Mouse (Mus musculus): ENCODE data around the gene Ctsh. TPM values are rescaled to one million over a fixed set of nuclear protein-coding genes. Genes with fewer than 3 reads are reported as not detected.

The Ctsh gene
- polyA plus RNA-seq, 1 experiment from 2014 or later: 6.0 TPM

DNA sequence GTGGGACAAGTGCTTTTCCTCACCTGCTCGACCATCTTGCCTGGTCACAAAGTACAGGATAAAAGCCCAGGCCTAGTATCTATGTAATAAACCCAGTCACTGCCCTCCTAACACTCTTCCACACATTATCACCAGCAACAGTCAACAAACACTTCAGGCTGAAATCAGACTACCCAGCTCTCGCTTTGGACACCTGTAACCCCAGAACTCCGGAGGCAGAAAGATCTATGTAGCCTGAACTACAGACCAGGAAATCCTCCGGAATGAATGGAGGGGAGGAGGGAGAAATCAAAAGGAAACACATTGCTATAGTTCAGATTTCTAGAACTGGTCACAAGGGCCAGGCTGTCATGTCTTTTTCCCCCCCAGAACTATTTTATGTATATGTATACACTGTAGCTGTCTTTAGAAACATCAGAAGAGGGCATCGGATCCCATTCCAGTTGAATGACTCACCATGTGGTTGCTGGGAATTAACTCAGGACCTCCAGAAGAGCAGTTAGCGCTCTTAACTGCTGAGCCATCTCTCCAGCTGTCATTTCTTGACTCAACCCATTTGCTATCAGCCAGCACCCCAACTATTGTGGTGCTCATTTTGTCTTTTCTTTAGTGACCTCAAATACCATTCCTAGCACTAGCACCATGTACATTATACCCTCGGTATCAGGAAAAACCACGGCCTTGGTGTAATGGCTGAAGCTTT is 31.0 kb downstream of the Ctsh start:
- H3K4me1 ChIP-seq (ENCODE audit: control insufficient read depth, insufficient read depth, low read length): no peaks in the 10 kb centered on the region
- 91% methylated on average over 8 of the region's 8 CpGs for WGBS

DNA sequence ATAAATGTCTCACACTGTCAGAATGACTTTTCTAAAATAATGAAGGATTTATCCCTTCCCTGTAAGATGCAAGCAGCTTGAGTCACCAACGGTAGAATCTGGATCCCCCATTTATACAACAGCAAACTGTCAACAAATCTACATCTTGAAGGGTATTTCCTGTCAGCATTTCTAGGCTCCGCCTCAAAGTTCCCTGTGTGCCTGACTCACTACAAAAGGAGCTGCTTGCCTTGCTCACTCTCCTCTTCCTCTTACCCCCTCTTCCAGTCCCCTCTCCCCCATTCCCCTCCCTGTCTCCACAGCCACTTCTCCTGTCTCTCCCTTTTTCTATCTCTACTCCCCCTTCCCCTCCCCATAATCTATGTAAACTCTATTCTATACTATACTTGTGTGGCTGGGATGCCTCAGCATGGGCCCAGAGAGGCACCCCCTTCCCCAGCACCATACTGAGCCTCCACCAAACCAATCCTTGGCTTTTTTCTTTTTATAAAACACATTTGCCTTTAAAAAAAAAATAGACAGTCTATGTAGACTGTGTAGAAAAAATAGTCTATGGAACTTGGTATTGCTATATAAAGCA is 34.0 kb downstream of the Ctsh start:
- no peaks in the 10 kb centered on the region for H3K27me3 ChIP-seq (ENCODE audit: control insufficient read depth, insufficient read depth, low read length)
- WGBS: 92% methylated on average over 2 of the region's 2 CpGs
- H3K27ac ChIP-seq (ENCODE audit: low read depth, low read length): no peak overlapping the region
- no peak overlapping the region for H3K4me2 ChIP-seq
- ATAC-seq (ENCODE audit: low FRiP score) (peak; percentile 36; the same call in 1 of the 2 replicates), DNase-seq (ENCODE audit: low spot score, missing footprints) (no peak)
- H3K9me3 ChIP-seq (ENCODE audit: control insufficient read depth, low read length): no peaks in the 10 kb centered on the region
- no peak overlapping the region for H3K9ac ChIP-seq (ENCODE audit: low read length)
- peaks cover 20% of the 10 kb centered on the region; the same call in 1 of the 2 replicates for H3K36me3 ChIP-seq (ENCODE audit: control insufficient read depth, insufficient read depth, low read length)
- H3K4me3 ChIP-seq (ENCODE audit: low read depth, low read length): no peak overlapping the region
- no peaks in the 10 kb centered on the region for H3K4me1 ChIP-seq (ENCODE audit: control insufficient read depth, insufficient read depth, low read length)

More for the DNA sequence above, 31.0 kb downstream of the Ctsh start:
- Histone ChIP-seq H3K9ac (ENCODE audit: low read length) (no peak overlapping the region), H3K27me3 (ENCODE audit: control insufficient read depth, insufficient read depth, low read length) (no peaks in the 10 kb centered on the region), H3K4me2 (no peak overlapping the region), H3K4me3 (ENCODE audit: low read depth, low read length) (no peak overlapping the region), H3K9me3 (ENCODE audit: control insufficient read depth, low read length) (no peaks in the 10 kb centered on the region), H3K27ac (ENCODE audit: low read depth, low read length) (no peak overlapping the region), H3K36me3 (ENCODE audit: control insufficient read depth, insufficient read depth, low read length) (peaks cover 7% of the 10 kb centered on the region; the same call in 1 of the 2 replicates)
- DNase-seq (ENCODE audit: low spot score, missing footprints) (no peak), ATAC-seq (ENCODE audit: low FRiP score) (no peak)

GRCm38 (mm10) chr9:90089339-90090104 is 35.6 kb downstream of the Ctsh start:
- ATAC-seq (ENCODE audit: low FRiP score) (0 out of 2 replicates have a peak, but pooled peaks have one; percentile 13), DNase-seq (ENCODE audit: low spot score, missing footprints) (no peak)
- peaks cover 20% of the 10 kb centered on the region; the same call in 1 of the 2 replicates for H3K36me3 ChIP-seq (ENCODE audit: control insufficient read depth, insufficient read depth, low read length)
- no peak overlapping the region for H3K4me3 ChIP-seq (ENCODE audit: low read depth, low read length)
- no peaks in the 10 kb centered on the region for H3K27me3 ChIP-seq (ENCODE audit: control insufficient read depth, insufficient read depth, low read length)
- H3K27ac ChIP-seq (ENCODE audit: low read depth, low read length): no peak overlapping the region
- no peak overlapping the region for H3K4me2 ChIP-seq
- H3K9me3 ChIP-seq (ENCODE audit: control insufficient read depth, low read length): no peaks in the 10 kb centered on the region
- H3K9ac ChIP-seq (ENCODE audit: low read length): no peak overlapping the region
- H3K4me1 ChIP-seq (ENCODE audit: control insufficient read depth, insufficient read depth, low read length): no peaks in the 10 kb centered on the region
- 90% methylated on average over 6 of the region's 6 CpGs for WGBS

DNA sequence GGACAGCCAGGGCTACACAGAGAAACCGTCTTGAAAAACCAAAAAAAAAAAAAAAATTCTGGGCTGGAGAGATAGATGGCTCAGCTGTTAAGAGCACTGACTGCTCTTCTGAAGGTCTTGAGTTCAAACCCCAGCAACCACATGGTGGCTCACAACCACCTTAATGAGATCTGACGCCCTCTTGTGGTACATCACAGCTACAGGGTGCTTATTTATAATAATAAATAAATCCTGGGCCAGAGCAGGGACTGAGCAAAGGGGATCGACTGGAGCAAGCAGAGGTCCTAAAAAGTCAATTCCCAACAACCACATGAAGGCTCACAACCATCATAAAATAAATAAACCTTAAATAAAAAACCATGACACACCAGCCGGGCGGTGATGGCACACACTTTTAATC is 45.0 kb downstream of the Ctsh start:
- no peak overlapping the region for H3K27ac ChIP-seq (ENCODE audit: low read depth, low read length)
- H3K9me3 ChIP-seq (ENCODE audit: control insufficient read depth, low read length): no peaks in the 10 kb centered on the region
- H3K27me3 ChIP-seq (ENCODE audit: control insufficient read depth, insufficient read depth, low read length): no peaks in the 10 kb centered on the region
- no peaks in the 10 kb centered on the region for H3K4me1 ChIP-seq (ENCODE audit: control insufficient read depth, insufficient read depth, low read length)
- no peak overlapping the region for H3K4me2 ChIP-seq
- WGBS: 90% methylated on average over 5 of the region's 5 CpGs
- no peak overlapping the region for H3K4me3 ChIP-seq (ENCODE audit: low read depth, low read length)
- H3K9ac ChIP-seq (ENCODE audit: low read length): no peak overlapping the region
- H3K36me3 ChIP-seq (ENCODE audit: control insufficient read depth, insufficient read depth, low read length): peaks cover 32% of the 10 kb centered on the region
- no peak for DNase-seq (ENCODE audit: low spot score, missing footprints)
- no peak for ATAC-seq (ENCODE audit: low FRiP score)

GRCm38 (mm10) chr9:90100760-90101159 is 46.8 kb downstream of the Ctsh start:
- ATAC-seq (ENCODE audit: low FRiP score) (peak; percentile 63; the same call in 1 of the 2 replicates), DNase-seq (ENCODE audit: low spot score, missing footprints) (no peak)
- H3K4me3 ChIP-seq (ENCODE audit: low read depth, low read length): no peak overlapping the region
- H3K36me3 ChIP-seq (ENCODE audit: control insufficient read depth, insufficient read depth, low read length): peaks cover 26% of the 10 kb centered on the region
- H3K9ac ChIP-seq (ENCODE audit: low read length): no peak overlapping the region
- H3K4me2 ChIP-seq: no peak overlapping the region
- H3K9me3 ChIP-seq (ENCODE audit: control insufficient read depth, low read length): no peaks in the 10 kb centered on the region
- no peaks in the 10 kb centered on the region for H3K27me3 ChIP-seq (ENCODE audit: control insufficient read depth, insufficient read depth, low read length)
- no peak overlapping the region for H3K27ac ChIP-seq (ENCODE audit: low read depth, low read length)
- H3K4me1 ChIP-seq (ENCODE audit: control insufficient read depth, insufficient read depth, low read length): no peaks in the 10 kb centered on the region
- 78% methylated on average over 2 of the region's 2 CpGs for WGBS

- no peaks in the 10 kb centered on the region for H3K4me1 ChIP-seq (ENCODE audit: control insufficient read depth, insufficient read depth, low read length)
- no peak overlapping the region for H3K27ac ChIP-seq (ENCODE audit: low read depth, low read length)
- 93% methylated on average over 1 of the region's 1 CpGs for WGBS
- no peaks in the 10 kb centered on the region for H3K27me3 ChIP-seq (ENCODE audit: control insufficient read depth, insufficient read depth, low read length)
- no peaks in the 10 kb centered on the region for H3K9me3 ChIP-seq (ENCODE audit: control insufficient read depth, low read length)
- ATAC-seq (ENCODE audit: low FRiP score) (no peak), DNase-seq (ENCODE audit: low spot score, missing footprints) (no peak)
- H3K9ac ChIP-seq (ENCODE audit: low read length): no peak overlapping the region
- no peak overlapping the region for H3K4me3 ChIP-seq (ENCODE audit: low read depth, low read length)
- peaks cover 14% of the 10 kb centered on the region for H3K36me3 ChIP-seq (ENCODE audit: control insufficient read depth, insufficient read depth, low read length)
- H3K4me2 ChIP-seq: no peak overlapping the region
Observed at GRCm38 (mm10) chr9:90105462-90105861, 51.5 kb downstream of the Ctsh start.

GRCm38 (mm10) chr9:90106915-90107314 is 53.0 kb downstream of the Ctsh start:
- DNase-seq (ENCODE audit: low spot score, missing footprints) (no peak), ATAC-seq (ENCODE audit: low FRiP score) (no peak)
- no peaks in the 10 kb centered on the region for H3K9me3 ChIP-seq (ENCODE audit: control insufficient read depth, low read length)
- H3K4me1 ChIP-seq (ENCODE audit: control insufficient read depth, insufficient read depth, low read length): peaks cover 2% of the 10 kb centered on the region; the same call in 1 of the 2 replicates
- no peak overlapping the region for H3K4me2 ChIP-seq
- H3K27me3 ChIP-seq (ENCODE audit: control insufficient read depth, insufficient read depth, low read length): no peaks in the 10 kb centered on the region
- H3K27ac ChIP-seq (ENCODE audit: low read depth, low read length): no peak overlapping the region
- H3K4me3 ChIP-seq (ENCODE audit: low read depth, low read length): no peak overlapping the region
- WGBS: 96% methylated on average over 1 of the region's 1 CpGs
- H3K36me3 ChIP-seq (ENCODE audit: control insufficient read depth, insufficient read depth, low read length): peaks cover 8% of the 10 kb centered on the region
- no peak overlapping the region for H3K9ac ChIP-seq (ENCODE audit: low read length)

GRCm38 (mm10) chr9:90108272-90108671 is 54.3 kb downstream of the Ctsh start:
- H3K27me3 ChIP-seq (ENCODE audit: control insufficient read depth, insufficient read depth, low read length): no peaks in the 10 kb centered on the region
- no peak overlapping the region for H3K27ac ChIP-seq (ENCODE audit: low read depth, low read length)
- H3K9ac ChIP-seq (ENCODE audit: low read length): no peak overlapping the region
- ATAC-seq (ENCODE audit: low FRiP score): no peak
- H3K4me1 ChIP-seq (ENCODE audit: control insufficient read depth, insufficient read depth, low read length): peaks cover 11% of the 10 kb centered on the region; the same call in 1 of the 2 replicates
- peaks cover 8% of the 10 kb centered on the region for H3K36me3 ChIP-seq (ENCODE audit: control insufficient read depth, insufficient read depth, low read length)
- no peak overlapping the region for H3K4me3 ChIP-seq (ENCODE audit: low read depth, low read length)
- DNase-seq (ENCODE audit: low spot score, missing footprints): no peak
- no peak overlapping the region for H3K4me2 ChIP-seq
- no peaks in the 10 kb centered on the region for H3K9me3 ChIP-seq (ENCODE audit: control insufficient read depth, low read length)

- no peak for ATAC-seq (ENCODE audit: low FRiP score)
- Histone ChIP-seq H3K4me1 (ENCODE audit: control insufficient read depth, insufficient read depth, low read length) (peaks cover 11% of the 10 kb centered on the region; the same call in 1 of the 2 replicates), H3K9ac (ENCODE audit: low read length) (no peak overlapping the region), H3K27me3 (ENCODE audit: control insufficient read depth, insufficient read depth, low read length) (no peaks in the 10 kb centered on the region), H3K4me2 (no peak overlapping the region), H3K27ac (ENCODE audit: low read depth, low read length) (no peak overlapping the region), H3K9me3 (ENCODE audit: control insufficient read depth, low read length) (no peaks in the 10 kb centered on the region), H3K4me3 (ENCODE audit: low read depth, low read length) (no peak overlapping the region), H3K36me3 (ENCODE audit: control insufficient read depth, insufficient read depth, low read length) (peaks cover 5% of the 10 kb centered on the region; the same call in 1 of the 2 replicates)
- DNase-seq (ENCODE audit: low spot score, missing footprints): no peak
- 92% methylated on average over 6 of the region's 6 CpGs for WGBS
Observed at GRCm38 (mm10) chr9:90109386-90109785, 55.4 kb downstream of the Ctsh start.
